Mouse (Mus musculus) lung, embryonic 14.5 days (tissue): ENCODE measurements around the gene Gm20388. TPM values are rescaled to one million over a fixed set of nuclear protein-coding genes. Genes with fewer than 3 reads are reported as not detected.

Source experiments
- ATAC-seq: fragments of 200-750 bp; cut with Nextera tagmentation; 2 replicates; pipeline ENCODE4 v1.8.0; 2017; ENCODE audit warnings: mild to moderate bottlenecking, moderate TSS enrichment, moderate library complexity; ENCODE audit not compliant: insufficient read depth
- DNase-seq: peaks from one replicate; pipeline ENCODE4 v3.0.0-alpha.2; 2015
- H3K27ac ChIP-seq: fragments of 300-500 bp; sonication (generic); 2 replicates; pipeline ENCODE4 v1.5.1; 2014; ENCODE audit warnings: low read depth, mild to moderate bottlenecking, moderate library complexity
- H3K27me3 ChIP-seq: fragments of 300-500 bp; sonication (generic); 2 replicates; pipeline ENCODE4 v1.6.1; 2014; ENCODE audit warnings: low read length, control low read depth; ENCODE audit not compliant: insufficient read depth
- H3K36me3 ChIP-seq: fragments of 300-500 bp; sonication (generic); 2 replicates; pipeline ENCODE4 v1.6.1; 2014; ENCODE audit warnings: control low read depth; ENCODE audit not compliant: insufficient read depth
- H3K4me1 ChIP-seq: fragments of 300-500 bp; sonication (generic); 2 replicates; pipeline ENCODE4 v1.6.1; 2014; ENCODE audit warnings: antibody characterized with exemption, control low read depth; ENCODE audit not compliant: insufficient read depth
- H3K4me2 ChIP-seq: fragments of 300-500 bp; sonication (generic); 2 replicates; pipeline ENCODE4 v1.6.1; 2014; ENCODE audit warnings: mild to moderate bottlenecking
- H3K4me3 ChIP-seq: fragments of 300-500 bp; sonication (generic); 2 replicates; pipeline ENCODE4 v1.5.1; 2014; ENCODE audit warnings: low read depth, low read length
- H3K9ac ChIP-seq: fragments of 300-500 bp; sonication (generic); 2 replicates; pipeline ENCODE4 v1.6.1; 2014
- H3K9me3 ChIP-seq: fragments of 300-500 bp; sonication (generic); 2 replicates; pipeline ENCODE4 v1.6.1; 2016; ENCODE audit warnings: low read depth, low read length, control low read depth
- CTCF ChIP-seq: IDR thresholded peaks from 2 replicates; pipeline ENCODE4 v1.5.1; 2016; ENCODE audit warnings: antibody characterized with exemption, low read depth
- WGBS: fragments of 180-500 bp; shearing (Covaris S2); extraction: QIAGEN DNeasy Blood & Tissue Kit; methylation state at CpG from one replicate; pipeline ENCODE4 v1.1.7; 2014; 5-methylcytosine and 5-hydroxymethylcytosine counted together
- polyA plus RNA-seq: library from polyadenylated mRNA; unstranded; fragments of >200 nt; fragmentation: Nextera tagmentation; extraction: Ambion mirVana; gene quantifications from 2 replicates; pipeline ENCODE4 v1.2.1, GENCODE M21; 2014

Gene Gm20388
- polyA plus RNA-seq, 1 experiment from 2014 or later: not detected

- TF ChIP-seq CTCF: no peak
Observed at GRCm38 (mm10) chr8:122937545-122938053, 3027.0 kb downstream of the Gm20388 start.

GRCm38 (mm10) chr8:122938170-122938569, 3027.5 kb downstream of the Gm20388 start:
- 84% methylated on average over 3 of the region's 3 CpGs for WGBS
- no peak overlapping the region for H3K4me2 ChIP-seq
- H3K9ac ChIP-seq: no peak overlapping the region
- DNase-seq (no peak), ATAC-seq (no peak)
- H3K4me1 ChIP-seq: 0 out of 2 replicates have a peak, but pooled peaks cover 7% of the 10 kb centered on the region
- 0 out of 2 replicates have a peak, but pooled peaks cover 3% of the 10 kb centered on the region for H3K36me3 ChIP-seq
- H3K9me3 ChIP-seq: no peaks in the 10 kb centered on the region
- H3K4me3 ChIP-seq: no peak overlapping the region
- TF ChIP-seq CTCF: no peak
- no peaks in the 10 kb centered on the region for H3K27me3 ChIP-seq
- H3K27ac ChIP-seq: no peak overlapping the region

More at GRCm38 (mm10) chr8:122937545-122938053, 3027.0 kb downstream of the Gm20388 start:
- no peaks in the 10 kb centered on the region for H3K27me3 ChIP-seq
- H3K4me3 ChIP-seq: no peak overlapping the region
- DNase-seq (no peak), ATAC-seq (no peak)
- H3K27ac ChIP-seq: no peak overlapping the region
- H3K9ac ChIP-seq: no peak overlapping the region
- no peaks in the 10 kb centered on the region for H3K9me3 ChIP-seq
- 0 out of 2 replicates have a peak, but pooled peaks cover 7% of the 10 kb centered on the region for H3K4me1 ChIP-seq
- 0 out of 2 replicates have a peak, but pooled peaks cover 3% of the 10 kb centered on the region for H3K36me3 ChIP-seq
- no peak overlapping the region for H3K4me2 ChIP-seq
- WGBS: 74% methylated on average over 2 of the region's 2 CpGs

GRCm38 (mm10) chr8:122938591-122938990, 3027.9 kb downstream of the Gm20388 start:
- 0 out of 2 replicates have a peak, but pooled peaks cover 7% of the 10 kb centered on the region for H3K4me1 ChIP-seq
- no peak for DNase-seq
- WGBS: 31% methylated on average over 4 of the region's 4 CpGs

GRCm38 (mm10) chr8:122942803-122943713, 3032.4 kb downstream of the Gm20388 start:
- H3K4me3 ChIP-seq: no peak overlapping the region
- 0 out of 2 replicates have a peak, but pooled peaks cover 3% of the 10 kb centered on the region for H3K36me3 ChIP-seq
- ATAC-seq: no peak
- no peak overlapping the region for H3K4me2 ChIP-seq
- DNase-seq: no peak
- 0 out of 2 replicates have a peak, but pooled peaks cover 2% of the 10 kb centered on the region for H3K4me1 ChIP-seq
- H3K27ac ChIP-seq: no peak overlapping the region
- H3K27me3 ChIP-seq: no peaks in the 10 kb centered on the region
- H3K9me3 ChIP-seq: no peaks in the 10 kb centered on the region
- TF ChIP-seq CTCF: no peak
- no peak overlapping the region for H3K9ac ChIP-seq
- WGBS: 75% methylated on average over 9 of the region's 9 CpGs

More at GRCm38 (mm10) chr8:122938591-122938990, 3027.9 kb downstream of the Gm20388 start:
- H3K9me3 ChIP-seq: no peaks in the 10 kb centered on the region
- no peak overlapping the region for H3K4me3 ChIP-seq
- no peaks in the 10 kb centered on the region for H3K27me3 ChIP-seq
- H3K27ac ChIP-seq: no peak overlapping the region
- ATAC-seq: no peak
- 0 out of 2 replicates have a peak, but pooled peaks cover 3% of the 10 kb centered on the region for H3K36me3 ChIP-seq
- TF ChIP-seq CTCF: no peak
- H3K4me2 ChIP-seq: no peak overlapping the region
- no peak overlapping the region for H3K9ac ChIP-seq

- TF ChIP-seq CTCF: no peak
- DNase-seq (no peak), ATAC-seq (no peak)
- Histone ChIP-seq H3K27ac (no peak overlapping the region), H3K9ac (no peak overlapping the region), H3K9me3 (no peaks in the 10 kb centered on the region), H3K27me3 (no peaks in the 10 kb centered on the region), H3K36me3 (0 out of 2 replicates have a peak, but pooled peaks cover 3% of the 10 kb centered on the region), H3K4me2 (no peak overlapping the region), H3K4me3 (no peak overlapping the region), H3K4me1 (no peaks in the 10 kb centered on the region)
- 78% methylated on average over 2 of the region's 2 CpGs for WGBS
Observed at GRCm38 (mm10) chr8:122945775-122946174, 3035.1 kb downstream of the Gm20388 start.

GRCm38 (mm10) chr8:122949701-122950100, 3039.1 kb downstream of the Gm20388 start:
- H3K36me3 ChIP-seq: no peaks in the 10 kb centered on the region
- H3K27ac ChIP-seq: no peak overlapping the region
- DNase-seq: no peak
- ATAC-seq: no peak
- TF ChIP-seq CTCF: no peak
- H3K27me3 ChIP-seq: no peaks in the 10 kb centered on the region
- no peak overlapping the region for H3K9ac ChIP-seq
- no peaks in the 10 kb centered on the region for H3K9me3 ChIP-seq
- WGBS: 73% methylated on average over 5 of the region's 5 CpGs
- H3K4me2 ChIP-seq: no peak overlapping the region
- no peaks in the 10 kb centered on the region for H3K4me1 ChIP-seq
- no peak overlapping the region for H3K4me3 ChIP-seq

GRCm38 (mm10) chr8:122951456-122951855, 3040.8 kb downstream of the Gm20388 start:
- Histone ChIP-seq H3K27ac (no peak overlapping the region), H3K27me3 (no peaks in the 10 kb centered on the region), H3K4me3 (no peak overlapping the region), H3K4me2 (no peak overlapping the region), H3K36me3 (no peaks in the 10 kb centered on the region), H3K9me3 (no peaks in the 10 kb centered on the region), H3K4me1 (no peaks in the 10 kb centered on the region), H3K9ac (no peak overlapping the region)
- ATAC-seq (no peak), DNase-seq (no peak)
- WGBS: 78% methylated on average over 5 of the region's 5 CpGs
- TF ChIP-seq CTCF: no peak
